Mouse (Mus musculus) left cerebral cortex, adult 9 months (tissue): ENCODE results near the gene Gm3952.

Experiments
- DNase-seq, 2 experiments: peaks; one replicate each; pipeline ENCODE4 v3.0.0; 2022; ENCODE audit warnings: low spot score in 2 of 2

The Gm3952 gene

GRCm38 (mm10) chr8:128798594-128798993 is at the start of gene Gm3952:
Gene Gm3952 (minus strand): TSS chr8:128798694.
- no peak for DNase-seq

GRCm38 (mm10) chr8:128843749-128844148 is 45.3 kb upstream of the Gm3952 start:
- no peak for DNase-seq

- DNase-seq = no peak
These were observed 14.0 kb upstream of the Gm3952 start for GRCm38 (mm10) chr8:128812521-128812920.

- DNase-seq = no peak
These were observed 62.8 kb downstream of the Gm3952 start for GRCm38 (mm10) chr8:128735692-128736091.

GRCm38 (mm10) chr8:128734118-128734517 is 64.4 kb downstream of the Gm3952 start:
- no peak for DNase-seq

GRCm38 (mm10) chr8:128732254-128732653 is 66.2 kb downstream of the Gm3952 start:
- no peak for DNase-seq

- no peak for DNase-seq
These were observed 71.3 kb downstream of the Gm3952 start for GRCm38 (mm10) chr8:128727213-128727612.

GRCm38 (mm10) chr8:128724819-128725218 is 73.7 kb downstream of the Gm3952 start:
- DNase-seq = peak in 1 of 2 experiments; percentile 17

- peak; percentile 36 to 44 for DNase-seq
These were observed 82.3 kb downstream of the Gm3952 start for GRCm38 (mm10) chr8:128716184-128716583.

GRCm38 (mm10) chr8:128709261-128709660 is 89.2 kb downstream of the Gm3952 start:
- DNase-seq = peak in 1 of 2 experiments; percentile 75

GRCm38 (mm10) chr8:128704836-128705235 is 93.7 kb downstream of the Gm3952 start:
- DNase-seq = no peak

GRCm38 (mm10) chr8:128704376-128704775 is 94.1 kb downstream of the Gm3952 start:
- no peak for DNase-seq

GRCm38 (mm10) chr8:128697945-128698344 is 100.5 kb downstream of the Gm3952 start:
- no peak for DNase-seq

GRCm38 (mm10) chr8:128696701-128697397 is 101.6 kb downstream of the Gm3952 start:
- DNase-seq = no peak
